Mouse (Mus musculus) CH12.LX (cell line): ENCODE data around the gene Pabpc4l. TPM values are rescaled to one million over a fixed set of nuclear protein-coding genes. Genes with fewer than 3 reads are reported as not detected.

Experiments used
- DNase-seq: peaks from one replicate; pipeline ENCODE4 v3.0.0-alpha.2; 2013; ENCODE audit errors: extremely low read depth
- H3K27ac ChIP-seq: 2 replicates; pipeline ENCODE4 v1.5.1; 2012; ENCODE audit warnings: low read depth, mild to moderate bottlenecking, control low read depth, moderate library complexity; ENCODE audit not compliant: insufficient read depth
- H3K27me3 ChIP-seq: replicated peaks from 2 replicates; pipeline ENCODE3; 2012; ENCODE audit warnings: inconsistent platforms
- H3K36me3 ChIP-seq, 2 experiments: replicated peaks in 1 of 2; 2 replicates each; pipeline versions ENCODE3 to v1.6.1; 2012; ENCODE audit warnings: inconsistent platforms in 1 of 2, low read length in 1 of 2, mild to moderate bottlenecking in 1 of 2, mixed read lengths in 1 of 2, moderate library complexity in 1 of 2; ENCODE audit not compliant: control insufficient read depth in 1 of 2, insufficient read depth in 1 of 2
- H3K4me1 ChIP-seq, 2 experiments: 2 replicates each; pipeline ENCODE4 v1.6.1; 2012; ENCODE audit warnings: inconsistent platforms in 1 of 2, moderate library complexity in 1 of 2; ENCODE audit not compliant: insufficient read depth in 2 of 2, control insufficient read depth in 1 of 2
- H3K4me2 ChIP-seq: 2 replicates; pipeline ENCODE4 v1.6.1; 2012; ENCODE audit warnings: low read depth, mild to moderate bottlenecking, control low read depth; ENCODE audit not compliant: poor library complexity, insufficient read depth, severe bottlenecking
- H3K4me3 ChIP-seq, 3 experiments: fragments of 150-350 bp in 1 of 3; sonication (generic) in 1 of 3; replicated peaks in 1 of 3; 2 replicates each; pipeline versions ENCODE3 to v1.5.1; 2011 to 2012; ENCODE audit warnings: low read depth in 2 of 3, low read length in 2 of 3, mild to moderate bottlenecking in 2 of 3, moderate library complexity in 2 of 3, control low read depth in 1 of 3, improper control_type of control experiment in 1 of 3, inconsistent platforms in 1 of 3, mixed read lengths in 1 of 3; ENCODE audit not compliant: poor library complexity in 1 of 3
- H3K79me2 ChIP-seq: replicated peaks from 2 replicates; pipeline ENCODE4 v1.6.1; 2012; ENCODE audit warnings: mild to moderate bottlenecking, moderate library complexity; ENCODE audit not compliant: control insufficient read depth, poor library complexity, insufficient read depth, severe bottlenecking; ENCODE audit errors: extremely low read depth
- H3K9ac ChIP-seq: 2 replicates; pipeline ENCODE4 v1.6.1; 2012; ENCODE audit warnings: low read depth, mild to moderate bottlenecking, control low read depth, moderate library complexity; ENCODE audit not compliant: insufficient read depth
- H3K9me3 ChIP-seq: replicated peaks from 2 replicates; pipeline ENCODE3; 2012; ENCODE audit warnings: low read length, inconsistent platforms, mixed read lengths
- CHD1 ChIP-seq: IDR thresholded peaks from 2 replicates; pipeline ENCODE4 v1.6.1; 2012; ENCODE audit warnings: low read depth, low read length, improper control_type of control experiment, inconsistent platforms
- CHD2 ChIP-seq: IDR thresholded peaks from 2 replicates; pipeline ENCODE4 v1.6.1; 2011; ENCODE audit warnings: low read length, improper control_type of control experiment
- CTCF ChIP-seq, 2 experiments: IDR thresholded peaks in 1 of 2; conservative IDR thresholded peaks in 1 of 2; 2 replicates each; pipeline ENCODE4 v1.5.1; 2011 to 2012; ENCODE audit warnings: low read depth in 2 of 2, low read length in 2 of 2, improper control_type of control experiment in 1 of 2, inconsistent platforms in 1 of 2, mild to moderate bottlenecking in 1 of 2, moderate library complexity in 1 of 2
- EP300 ChIP-seq: IDR thresholded peaks from 2 replicates; pipeline ENCODE4 v1.6.1; 2011; ENCODE audit warnings: low read length, improper control_type of control experiment
- ETS1 ChIP-seq: conservative IDR thresholded peaks from 2 replicates; pipeline ENCODE4 v1.6.1; 2012; ENCODE audit warnings: low read depth, mild to moderate bottlenecking, inconsistent platforms, low read length, improper control_type of control experiment, moderate library complexity
- JUN ChIP-seq: IDR thresholded peaks from 2 replicates; pipeline ENCODE4 v1.6.1; 2011; ENCODE audit warnings: low read depth, mild to moderate bottlenecking, low read length, improper control_type of control experiment, moderate library complexity; ENCODE audit not compliant: insufficient read depth
- MAFK ChIP-seq: IDR thresholded peaks from 2 replicates; pipeline ENCODE4 v1.6.1; 2011; ENCODE audit warnings: low read length, improper control_type of control experiment; ENCODE audit not compliant: insufficient replicate concordance
- MAZ ChIP-seq: IDR thresholded peaks from 2 replicates; pipeline ENCODE4 v1.6.1; 2012; ENCODE audit warnings: low read depth, mild to moderate bottlenecking, inconsistent platforms, low read length, improper control_type of control experiment, moderate library complexity
- MEF2A ChIP-seq: IDR thresholded peaks from 2 replicates; pipeline ENCODE4 v1.6.1; 2014; ENCODE audit warnings: low read depth, mild to moderate bottlenecking, inconsistent platforms, low read length, improper control_type of control experiment, borderline replicate concordance
- POLR2AphosphoS2 ChIP-seq: IDR thresholded peaks from 2 replicates; pipeline ENCODE4 v1.6.1; 2011; ENCODE audit warnings: low read depth, low read length, improper control_type of control experiment
- RCOR1 ChIP-seq: conservative IDR thresholded peaks from 2 replicates; pipeline ENCODE4 v1.6.1; 2012; ENCODE audit warnings: low read depth, mild to moderate bottlenecking, inconsistent platforms, low read length, improper control_type of control experiment
- SIN3A ChIP-seq: IDR thresholded peaks from 2 replicates; pipeline ENCODE4 v1.6.1; 2012; ENCODE audit warnings: low read length, improper control_type of control experiment, inconsistent platforms
- SMC3 ChIP-seq: IDR thresholded peaks from 2 replicates; pipeline ENCODE4 v1.6.1; 2011; ENCODE audit warnings: low read depth, low read length, improper control_type of control experiment
- dilution Hi-C: fragments of 300-500 bp; cut with MboI; formaldehyde crosslinking; loops from 2 replicates; pipeline ENCODE4 v1.14.3; 2020; ENCODE audit warnings: low sequenced_read_pairs; ENCODE audit not compliant: extremely low pct_unique_long_range_greater_than_20kb, extremely low pct_ligation_motif_present
- in situ Hi-C: fragments of 300-500 bp; cut with MboI; formaldehyde crosslinking; loops from 3 replicates; pipeline ENCODE4 v1.14.3; 2019; ENCODE audit warnings: low sequenced_read_pairs, low pct_ligation_motif_present, low pct_unique_long_range_greater_than_20kb, mixed read lengths
- polyA plus RNA-seq: library from polyadenylated mRNA; unstranded; fragments of >175 nt; gene quantifications from 2 replicates; pipeline ENCODE4 v1.2.1, GENCODE M21; 2012; ENCODE audit warnings: low read depth; ENCODE audit not compliant: insufficient read length
- total RNA-seq, 2 experiments: library from RNA; depleted of rRNA; stranded (reverse); fragments of 300-350 nt in 1 of 2; fragments of >200 nt in 1 of 2; gene quantifications; 2 replicates each; pipeline ENCODE4 v1.2.3; 2012 to 2014

Gene Pabpc4l
- not detected in 2 replicates for total RNA-seq (2012; rRNA removed)
- total RNA-seq (2014; rRNA removed): not detected in 2 replicates
- polyA plus RNA-seq: not detected in 2 replicates

DNA sequence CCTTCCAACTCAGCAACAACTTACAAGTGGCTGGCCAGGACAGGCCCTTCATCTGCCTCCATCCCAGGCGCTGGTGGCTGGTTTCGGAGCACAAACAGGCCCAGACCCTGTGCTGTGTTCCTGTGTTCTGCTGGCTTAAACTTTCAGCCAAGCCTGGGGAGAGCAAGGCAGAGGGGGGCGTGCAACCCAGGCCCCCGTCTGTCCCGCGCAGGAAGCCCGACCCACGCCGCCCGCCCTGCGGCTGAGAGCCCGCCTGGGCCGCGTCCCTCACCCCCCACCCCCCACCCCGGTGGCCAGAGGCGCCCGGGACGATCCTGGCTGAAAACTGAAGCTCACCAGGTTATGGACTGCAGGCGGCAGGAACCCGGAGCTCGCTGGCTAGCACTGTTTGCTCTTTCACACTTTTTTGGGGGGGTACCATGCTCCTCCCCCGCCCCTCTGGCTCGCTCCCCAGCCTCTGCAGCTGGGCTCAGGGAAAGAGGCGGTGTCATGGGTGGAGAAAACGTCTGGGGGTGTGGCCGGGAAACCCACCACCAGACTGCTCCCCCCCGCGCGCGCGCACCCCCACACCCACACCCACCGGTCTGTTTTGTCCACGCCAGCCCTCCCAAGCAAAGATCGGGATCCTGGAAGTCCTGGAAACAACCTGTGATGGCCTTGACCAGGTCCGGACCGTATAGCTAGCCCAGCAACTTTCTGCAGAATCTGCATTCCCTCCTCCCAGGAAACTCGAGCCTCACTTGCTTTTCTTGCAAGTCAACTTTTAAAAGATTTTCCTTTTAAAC, at the start of gene Pabpc4l:
Gene Pabpc4l, minus strand, starts transcription at position 739 of the 785 bp plus-strand sequence.
- Histone ChIP-seq H3K4me2 (no peak within 1 kb of the TSS), H3K9me3 (peaks cover 27% of the 10 kb centered on the region), H3K4me1 (no peaks in the 10 kb centered on the region), H3K4me3 (no peak within 1 kb of the TSS), H3K27me3 (no peaks in the 10 kb centered on the region), H3K79me2 (no peaks in the 10 kb centered on the region), H3K9ac (no peak within 1 kb of the TSS), H3K27ac (no peak within 1 kb of the TSS), H3K36me3 (no peaks in the 10 kb centered on the region)
- no peak for TF ChIP-seq ETS1
- TF ChIP-seq CTCF (conservative IDR thresholded peaks at IDR 0.05 in 1 of 2, IDR thresholded peaks at IDR 0.05 in 1 of 2; ENCODE audit: low read depth in 2 of 2, low read length in 2 of 2): no peak
- TF ChIP-seq RCOR1: no peak
- no peak for TF ChIP-seq CHD1
- dilution Hi-C loops: no loop called here
- in situ Hi-C loops: no loop called here
- DNase-seq: no peak

DNA sequence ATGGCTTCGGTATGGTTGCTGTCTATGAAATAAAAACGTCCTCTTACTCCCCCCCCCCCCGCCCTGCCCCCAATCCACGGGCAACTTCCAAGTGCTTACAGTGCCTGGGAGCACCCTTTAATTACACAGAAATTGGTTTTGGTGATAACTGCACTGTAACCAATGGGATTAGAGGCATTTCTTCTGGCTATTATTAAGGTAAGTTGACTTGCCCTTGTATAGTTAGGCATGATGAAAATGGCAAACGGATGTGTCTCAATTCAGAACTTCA, 42.9 kb upstream of the Pabpc4l start:
- no peak overlapping the region for H3K9ac ChIP-seq
- H3K4me2 ChIP-seq: no peak overlapping the region
- TF ChIP-seq CHD2: no peak
- no peak for TF ChIP-seq CTCF (conservative IDR thresholded peaks at IDR 0.05 in 1 of 2, IDR thresholded peaks at IDR 0.05 in 1 of 2; ENCODE audit: low read depth in 2 of 2, low read length in 2 of 2)
- TF ChIP-seq SIN3A: no peak
- no peak for TF ChIP-seq POLR2AphosphoS2
- TF ChIP-seq CHD1: no peak
- no peak for TF ChIP-seq JUN
- no peak for TF ChIP-seq MAFK
- no peak for TF ChIP-seq MEF2A
- TF ChIP-seq RCOR1: no peak
- no peak for TF ChIP-seq SMC3
- TF ChIP-seq EP300: no peak
- no peak for TF ChIP-seq MAZ
- no peak for DNase-seq
- peaks cover 22% of the 10 kb centered on the region for H3K9me3 ChIP-seq
- no peaks in the 10 kb centered on the region for H3K4me1 ChIP-seq
- H3K36me3 ChIP-seq: no peaks in the 10 kb centered on the region
- no peaks in the 10 kb centered on the region for H3K27me3 ChIP-seq
- H3K27ac ChIP-seq: no peak overlapping the region
- H3K79me2 ChIP-seq: no peaks in the 10 kb centered on the region
- dilution Hi-C loops (no loop called here), in situ Hi-C loops (no loop called here)
- H3K4me3 ChIP-seq: no peak overlapping the region
